Mouse (Mus musculus) erythroblast, embryonic 14.5 days (primary cell): ENCODE results near the gene Ttll3.

ENCODE experiments used
- GATA1 ChIP-seq: IDR thresholded peaks from 2 replicates; pipeline ENCODE4 v1.6.1; 2012; ENCODE audit warnings: low read length, inconsistent platforms, mixed read lengths
- TAL1 ChIP-seq: IDR thresholded peaks from 3 replicates; pipeline ENCODE4 v1.6.1; 2012; ENCODE audit warnings: low read length, inconsistent platforms, mixed read lengths

GRCm38 (mm10) chr6:113458635-113459034, 69.6 kb downstream of the Ttll3 start:
- TF ChIP-seq GATA1 = no peak
- TF ChIP-seq TAL1 = no peak
